Mouse (Mus musculus): Measurements from ENCODE around the gene Lcmt2. TPM values are rescaled to one million over a fixed set of nuclear protein-coding genes. Genes with fewer than 3 reads are reported as not detected.
A peak's percentile ranks its signal among the peaks of the same experiment; 100 is the strongest.

Gene Lcmt2
- polyA plus RNA-seq, 2 experiments from 2014 or later: 6.7 to 12.3 TPM

- no peak for ATAC-seq
Measured at GRCm38 (mm10) chr2:121115418-121115817, 25.0 kb downstream of the Lcmt2 start.

DNA sequence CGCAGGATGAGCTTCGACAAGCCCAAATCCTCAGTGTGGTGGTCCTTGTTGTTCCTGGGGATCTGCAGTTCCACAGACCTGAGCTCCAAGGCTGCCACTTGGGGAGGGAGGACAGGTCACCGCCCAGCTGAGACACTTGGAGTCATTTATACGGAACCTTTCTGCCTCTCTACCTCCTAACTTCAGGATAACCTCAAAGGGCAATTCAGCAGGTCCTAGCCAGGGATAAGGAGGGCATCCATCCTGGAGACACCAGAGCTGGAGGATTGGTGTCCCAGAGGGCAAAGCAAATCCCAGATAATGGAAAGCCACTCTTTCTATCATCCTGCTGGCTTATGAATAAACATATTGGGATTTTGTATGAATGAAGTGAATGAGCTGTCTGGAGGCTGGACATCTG lies 30.8 kb downstream of the Lcmt2 start, which contains the start of gene Tgm7:
Gene Tgm7 (minus strand): TSS at position 101 of the 400 bp plus-strand sequence.
- ATAC-seq: no peak

DNA sequence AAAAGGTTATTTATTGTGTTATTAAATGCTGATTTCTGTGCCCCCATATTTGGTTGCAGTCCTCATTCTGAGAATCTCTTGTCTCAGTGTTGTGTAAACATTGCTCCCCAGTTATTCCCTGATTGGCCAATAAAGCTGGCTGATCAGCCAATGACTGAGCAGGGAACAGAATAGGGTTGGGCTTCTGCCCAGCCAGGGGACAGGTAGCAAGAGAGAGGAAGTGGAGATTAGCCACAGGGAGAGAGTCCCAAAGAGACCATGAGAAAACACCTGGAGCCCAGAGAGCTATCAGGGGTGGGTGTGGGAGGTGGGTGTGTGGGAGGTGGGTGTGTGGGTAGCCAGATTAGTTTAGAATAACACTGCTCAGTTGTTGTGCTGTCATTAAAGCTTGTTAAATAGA lies 34.5 kb downstream of the Lcmt2 start:
- ATAC-seq: no peak

DNA sequence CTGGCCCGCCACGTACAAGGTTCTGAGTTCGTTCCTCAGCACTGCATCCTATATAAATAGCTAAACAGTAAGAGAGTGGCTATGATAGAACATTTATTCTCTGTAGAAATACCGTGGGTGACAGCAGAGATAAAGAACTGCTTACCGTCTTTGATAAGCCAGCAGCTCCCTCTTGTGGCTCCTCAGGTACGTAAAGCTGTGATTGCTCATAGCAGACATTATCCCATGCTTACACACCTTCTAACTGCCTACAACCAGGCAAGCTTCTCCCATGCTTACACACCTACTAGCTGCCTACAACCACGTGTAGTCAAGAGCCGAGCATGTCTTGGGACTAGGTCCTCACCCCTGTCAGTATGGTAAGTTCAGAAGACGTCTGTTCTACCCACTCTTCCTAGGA lies 38.4 kb downstream of the Lcmt2 start:
- peak; percentile 66 for ATAC-seq

DNA sequence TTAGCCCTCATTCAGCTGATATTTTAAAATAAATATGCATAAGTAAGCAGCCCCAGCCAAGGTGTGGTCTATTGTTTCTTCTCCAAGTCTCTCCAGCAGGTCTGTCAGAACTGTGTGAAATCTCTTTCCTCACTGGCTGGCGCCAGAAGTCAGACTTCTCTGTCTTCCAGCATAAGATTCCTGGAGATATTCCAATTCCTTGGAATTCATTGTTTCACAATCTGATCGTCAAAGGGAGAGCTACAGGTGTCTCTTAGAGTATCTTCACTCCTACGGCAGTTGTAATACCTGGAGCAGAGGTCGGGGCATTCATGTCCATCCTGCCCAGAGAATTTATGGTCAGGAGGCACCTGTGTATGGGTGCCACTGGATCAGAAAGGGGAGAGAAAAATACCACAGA lies 50.7 kb downstream of the Lcmt2 start:
- no peak for ATAC-seq

GRCm38 (mm10) chr2:121088507-121088906 lies 51.9 kb downstream of the Lcmt2 start:
- no peak for ATAC-seq

DNA sequence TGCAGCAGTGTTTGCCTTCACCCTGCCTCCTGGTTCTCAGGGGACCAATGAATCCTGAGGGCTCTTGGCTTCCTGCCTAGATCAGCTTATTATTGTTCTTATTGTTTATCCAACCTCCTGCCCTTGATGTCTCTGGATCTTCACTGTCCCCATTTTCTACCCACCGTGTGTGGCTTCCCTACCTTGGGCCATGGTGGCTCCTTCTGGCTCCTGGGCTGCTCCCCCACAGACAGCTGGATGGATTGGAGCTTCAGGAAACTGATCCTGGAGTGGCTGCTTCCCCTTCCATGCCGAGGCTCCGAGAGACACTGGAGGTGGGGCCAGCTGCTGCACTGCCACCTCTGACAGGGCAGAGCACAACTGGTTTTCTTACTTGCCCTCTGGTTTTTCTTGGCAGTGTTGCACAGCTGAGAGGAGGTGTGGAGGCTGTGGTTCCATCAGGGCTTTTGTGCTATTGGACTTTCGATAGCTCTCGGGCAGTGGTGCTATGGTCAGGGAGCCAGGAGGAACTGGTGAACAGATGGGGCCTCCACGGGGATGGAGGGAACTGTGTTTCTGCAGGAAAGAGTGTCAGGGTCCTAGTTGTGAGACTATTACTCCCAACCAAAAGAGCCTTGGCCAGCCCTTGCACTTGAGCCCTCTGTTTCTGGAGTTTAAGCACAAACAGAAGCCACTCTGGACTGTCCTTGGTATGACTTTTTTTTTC lies 54.8 kb downstream of the Lcmt2 start, which contains the start of gene Tgm5:
Gene Tgm5 (minus strand): TSS at position 362 of the 706 bp plus-strand sequence.
- no peak for ATAC-seq

GRCm38 (mm10) chr2:121082626-121083025 lies 57.8 kb downstream of the Lcmt2 start:
- no peak for ATAC-seq

Other genes with a start within 250 kb of the Lcmt2 start
- gene Ubr1, start 169.9 kb downstream of the Lcmt2 start, polyA plus RNA-seq (2017; shearing (Covaris generic)): 10 to 100 TPM; 46.2 to 47.3 TPM
- 10 to 100 TPM; 11.0 to 15.5 TPM for gene Tmem62, start 163.6 kb downstream of the Lcmt2 start, polyA plus RNA-seq (2017; shearing (Covaris generic))
- 100 to 1,000 TPM; 149 to 151 TPM for gene Ccndbp1, start 132.2 kb downstream of the Lcmt2 start, polyA plus RNA-seq (2017; shearing (Covaris generic))
- under 1 TPM; 0.35 to 0.42 TPM for gene Epb42, start 103.6 kb downstream of the Lcmt2 start, polyA plus RNA-seq (2017; shearing (Covaris generic))
- not detected for gene Tgm5, start 54.8 kb downstream of the Lcmt2 start, polyA plus RNA-seq (2017; shearing (Covaris generic))
- under 1 TPM in 1 of 2 experiments, not detected in 1; 0.30 TPM for gene Tgm7, start 30.9 kb downstream of the Lcmt2 start, polyA plus RNA-seq (2017; shearing (Covaris generic))
- 10 to 100 TPM; 15.3 to 25.7 TPM for gene Adal, start 225 bp downstream of the Lcmt2 start, polyA plus RNA-seq (2017; shearing (Covaris generic))
- 100 to 1,000 TPM in 1 of 2 experiments, 10 to 100 TPM in 1; 92.2 to 131 TPM for gene Tubgcp4, start 30.0 kb upstream of the Lcmt2 start, polyA plus RNA-seq (2017; shearing (Covaris generic))
- gene Zscan29, start 30.5 kb upstream of the Lcmt2 start, polyA plus RNA-seq (2017; shearing (Covaris generic)): 10 to 100 TPM; 30.4 to 44.1 TPM
- gene Trp53bp1, start 130.8 kb upstream of the Lcmt2 start, polyA plus RNA-seq (2017; shearing (Covaris generic)): 10 to 100 TPM; 31.6 to 38.7 TPM
- gene Map1a, start 148.9 kb upstream of the Lcmt2 start, polyA plus RNA-seq (2017; shearing (Covaris generic)): under 1 TPM; 0.03 to 0.09 TPM
- 1 to 10 TPM; 6.8 to 9.5 TPM for gene Ppip5k1, start 214.7 kb upstream of the Lcmt2 start, polyA plus RNA-seq (2017; shearing (Covaris generic))
- not detected for gene Ckmt1, start 217.1 kb upstream of the Lcmt2 start, polyA plus RNA-seq (2017; shearing (Covaris generic))
- under 1 TPM; 0.10 to 0.35 TPM for gene Strc, start 246.5 kb upstream of the Lcmt2 start, polyA plus RNA-seq (2017; shearing (Covaris generic))

Data from CD4-positive, CD25-positive, alpha-beta regulatory T cell, adult 4 months (primary cell).